Mouse (Mus musculus) stomach, embryonic 16.5 days (tissue): ENCODE measurements around the gene Cgnl1. TPM values are rescaled to one million over a fixed set of nuclear protein-coding genes. Genes with fewer than 3 reads are reported as not detected.

Experiments
- ATAC-seq: fragments of 200-750 bp; cut with Nextera tagmentation; 2 replicates; pipeline ENCODE4 v1.8.0; 2017; ENCODE audit warnings: moderate number of reproducible peaks, moderate TSS enrichment; ENCODE audit not compliant: insufficient read depth, low FRiP score
- H3K27ac ChIP-seq: fragments of 300-500 bp; sonication (generic); 2 replicates; pipeline ENCODE4 v1.5.1; 2014; ENCODE audit warnings: low read length
- H3K27me3 ChIP-seq: fragments of 300-500 bp; sonication (generic); 2 replicates; pipeline ENCODE4 v1.6.1; 2014; ENCODE audit warnings: low read length, control low read depth, mixed read lengths; ENCODE audit not compliant: control insufficient read depth, insufficient read depth
- H3K36me3 ChIP-seq: fragments of 300-500 bp; sonication (generic); 2 replicates; pipeline ENCODE4 v1.6.1; 2014; ENCODE audit warnings: low read length; ENCODE audit not compliant: control insufficient read depth, insufficient read depth
- H3K4me1 ChIP-seq: fragments of 300-500 bp; sonication (generic); 2 replicates; pipeline ENCODE4 v1.6.1; 2014; ENCODE audit warnings: low read length, control low read depth, mixed read lengths; ENCODE audit not compliant: control insufficient read depth, insufficient read depth
- H3K4me2 ChIP-seq: fragments of 300-500 bp; sonication (generic); 2 replicates; pipeline ENCODE4 v1.6.1; 2014; ENCODE audit warnings: low read depth, low read length, mixed read lengths
- H3K4me3 ChIP-seq: fragments of 300-500 bp; sonication (generic); replicated peaks from 2 replicates; pipeline ENCODE4 v1.5.1; 2014; ENCODE audit warnings: mild to moderate bottlenecking, low read length
- H3K9ac ChIP-seq: fragments of 300-500 bp; sonication (generic); 2 replicates; pipeline ENCODE4 v1.6.1; 2014; ENCODE audit warnings: low read length
- H3K9me3 ChIP-seq: fragments of 300-500 bp; sonication (generic); replicated peaks from 2 replicates; pipeline ENCODE4 v1.6.1; 2016; ENCODE audit warnings: low read length, control low read depth; ENCODE audit not compliant: control insufficient read depth
- WGBS: fragments of 180-500 bp; shearing (Covaris S2); extraction: QIAGEN DNeasy Blood & Tissue Kit; methylation state at CpG from one replicate; pipeline ENCODE4 v1.1.7; 2014; 5-methylcytosine and 5-hydroxymethylcytosine counted together
- polyA plus RNA-seq: library from polyadenylated mRNA; unstranded; fragments of >200 nt; fragmentation: Nextera tagmentation; extraction: Ambion mirVana; gene quantifications from 2 replicates; pipeline ENCODE4 v1.2.1, GENCODE M21; 2015

Gene Cgnl1
- polyA plus RNA-seq, 1 experiment from 2014 or later = 9.4 TPM

DNA sequence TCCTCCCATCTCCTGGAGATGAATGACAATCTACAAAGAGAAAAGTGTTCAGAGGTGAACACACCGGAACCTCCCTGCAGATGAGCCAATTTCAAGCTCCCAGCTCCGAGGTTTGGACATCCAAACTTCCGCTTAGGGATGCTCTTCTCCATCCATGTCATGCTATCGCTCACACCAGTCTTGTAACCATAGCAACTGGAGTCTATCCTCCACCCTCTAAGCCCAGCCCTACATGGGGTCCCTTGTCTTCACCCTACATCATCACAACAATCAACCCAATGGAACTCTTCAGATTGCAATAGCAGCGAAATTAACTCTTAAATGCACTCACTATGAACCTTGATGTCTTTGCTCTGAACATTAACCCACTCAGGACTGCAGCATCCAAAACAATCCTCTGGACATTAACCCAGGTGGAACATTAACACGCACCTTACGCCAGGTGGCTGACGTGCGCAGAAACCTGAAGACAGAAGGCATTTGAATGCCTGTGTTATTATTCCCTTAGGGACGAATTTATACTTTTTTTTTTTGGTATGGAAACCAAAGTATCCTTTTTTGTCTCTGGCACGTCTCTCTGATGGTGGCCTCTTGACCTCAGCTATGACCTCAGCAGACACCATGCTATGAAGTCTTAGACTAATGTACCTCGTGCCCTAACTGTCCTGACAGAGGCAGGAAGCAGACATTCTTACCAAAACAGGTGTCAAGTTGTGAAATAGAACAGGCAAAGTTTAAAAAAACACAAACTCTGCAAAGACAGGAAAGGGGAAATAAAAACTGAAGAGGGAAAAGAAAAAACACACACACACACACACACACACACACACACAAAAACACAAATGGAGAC lies 33.1 kb downstream of the Cgnl1 start:
- no peaks in the 10 kb centered on the region for H3K36me3 ChIP-seq
- no peak overlapping the region for H3K4me3 ChIP-seq
- H3K4me2 ChIP-seq = no peak overlapping the region
- no peaks in the 10 kb centered on the region for H3K9me3 ChIP-seq
- no peak overlapping the region for H3K9ac ChIP-seq
- 0 out of 2 replicates have a peak, but pooled peaks have one; percentile 22 for ATAC-seq
- H3K4me1 ChIP-seq = peaks cover 11% of the 10 kb centered on the region
- WGBS = 52% methylated on average over 12 of the region's 12 CpGs
- no peaks in the 10 kb centered on the region for H3K27me3 ChIP-seq
- 0 out of 2 replicates have a peak overlapping the region, but pooled peaks have one; percentile 6 for H3K27ac ChIP-seq

DNA sequence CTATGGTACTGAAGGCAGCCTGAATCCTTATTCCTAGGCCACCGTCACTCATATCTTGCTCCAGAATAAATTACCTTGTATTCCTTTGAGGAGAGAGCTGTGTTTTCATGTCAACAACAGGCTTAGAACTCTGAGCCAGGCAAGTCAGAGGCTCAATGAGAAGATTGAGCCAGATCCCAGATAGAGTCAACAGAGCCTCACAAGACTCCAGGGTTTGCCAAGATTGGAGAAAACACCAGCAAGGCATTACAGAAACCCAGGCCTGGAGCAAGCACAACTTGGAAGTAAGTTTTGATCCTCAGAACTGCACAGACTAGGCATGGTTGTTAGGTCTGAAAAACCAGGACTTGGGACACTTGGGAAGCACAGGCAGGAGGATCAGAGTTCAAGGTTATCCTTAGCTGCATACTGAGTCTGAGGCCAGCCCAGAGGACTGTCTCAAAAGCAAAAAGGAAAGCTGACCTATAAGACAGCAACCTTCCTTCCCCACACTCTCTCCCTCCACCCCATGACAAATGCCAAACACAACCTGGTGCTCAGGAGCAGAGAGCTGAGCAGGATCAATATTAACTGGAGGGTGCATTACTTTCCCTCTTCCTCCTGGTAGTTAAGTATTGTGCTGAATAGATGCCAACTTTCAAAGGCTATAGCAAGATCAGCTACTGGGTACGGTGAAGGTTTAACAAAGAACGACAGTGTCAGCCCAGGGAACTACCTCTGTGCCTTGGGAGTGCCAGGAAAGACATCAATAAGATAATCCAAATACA lies 34.0 kb downstream of the Cgnl1 start:
- Histone ChIP-seq H3K4me3 (no peak overlapping the region), H3K9ac (no peak overlapping the region), H3K27me3 (no peaks in the 10 kb centered on the region), H3K4me2 (no peak overlapping the region), H3K36me3 (no peaks in the 10 kb centered on the region), H3K9me3 (no peaks in the 10 kb centered on the region), H3K4me1 (peaks cover 11% of the 10 kb centered on the region), H3K27ac (0 out of 2 replicates have a peak overlapping the region, but pooled peaks have one; percentile 6)
- 38% methylated on average over 3 of the region's 3 CpGs for WGBS
- no peak for ATAC-seq

DNA sequence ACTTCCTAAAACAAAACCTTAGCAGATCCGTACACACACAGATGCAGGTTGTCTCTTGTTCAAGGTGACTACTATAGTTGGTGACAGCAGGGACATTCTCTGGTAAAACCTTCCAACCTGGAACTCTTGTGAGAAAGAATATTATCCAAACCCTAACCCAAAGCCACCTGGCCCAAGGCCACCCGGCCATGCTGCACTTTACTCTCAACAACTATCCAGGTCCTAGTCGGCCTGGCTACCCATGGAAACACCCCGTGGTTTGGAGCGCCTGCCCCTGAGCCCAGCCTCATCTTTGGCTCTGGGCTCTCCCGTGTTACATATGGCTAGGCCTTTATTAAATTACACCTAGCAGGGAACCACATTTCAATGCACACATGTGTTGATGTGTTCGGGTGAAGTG lies 35.5 kb downstream of the Cgnl1 start:
- no peak for ATAC-seq
- Histone ChIP-seq H3K9ac (no peak overlapping the region), H3K4me1 (peaks cover 11% of the 10 kb centered on the region), H3K27ac (no peak overlapping the region), H3K27me3 (no peaks in the 10 kb centered on the region), H3K9me3 (no peaks in the 10 kb centered on the region), H3K36me3 (no peaks in the 10 kb centered on the region), H3K4me2 (no peak overlapping the region), H3K4me3 (no peak overlapping the region)
- WGBS = 85% methylated on average over 7 of the region's 7 CpGs

DNA sequence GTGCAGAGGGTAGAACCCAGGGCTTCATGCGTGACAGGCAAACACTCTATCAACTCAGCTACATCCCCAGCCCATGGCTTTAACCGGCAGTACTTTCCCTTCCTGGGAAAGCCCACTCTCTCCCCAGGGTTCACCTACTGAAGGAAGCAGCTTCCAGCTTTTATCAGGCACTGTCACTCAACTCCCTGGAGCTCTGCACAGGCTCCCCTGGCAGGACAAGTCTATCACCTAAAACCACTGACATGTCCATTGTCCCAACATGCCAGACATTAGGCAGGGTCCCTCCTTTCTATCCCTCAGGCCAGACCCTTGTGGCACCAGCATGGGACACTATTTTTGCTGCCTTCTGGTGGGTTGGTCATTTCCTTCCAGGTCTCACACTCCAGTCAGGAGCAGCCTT lies 37.8 kb downstream of the Cgnl1 start:
- WGBS = 65% methylated on average over 2 of the region's 2 CpGs
- no peak overlapping the region for H3K4me3 ChIP-seq

DNA sequence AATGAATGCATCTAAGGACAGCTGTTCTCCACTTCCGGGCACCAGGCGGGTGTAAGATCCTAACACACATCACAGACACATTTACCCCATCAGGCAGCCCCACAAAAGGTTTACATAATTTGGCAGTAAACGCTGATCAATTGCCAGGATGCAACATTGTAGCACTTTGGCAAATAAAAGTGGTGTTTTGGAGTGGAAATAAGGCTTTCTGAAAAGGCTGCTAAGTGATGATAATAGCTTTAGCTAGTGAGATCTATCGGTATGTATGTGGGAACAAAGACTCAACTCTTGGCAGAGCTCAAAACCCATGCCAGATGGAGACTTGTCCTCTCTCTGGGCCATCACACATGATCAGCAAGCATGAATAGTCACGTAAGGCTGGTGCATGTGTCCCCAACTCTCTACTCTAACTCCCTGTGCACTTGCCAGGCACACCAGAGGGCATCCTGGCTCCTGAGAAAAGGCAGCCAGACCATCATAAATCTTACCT lies 42.5 kb downstream of the Cgnl1 start:
- no peak overlapping the region for H3K27ac ChIP-seq
- 59% methylated on average over 5 of the region's 5 CpGs for WGBS
- H3K4me3 ChIP-seq = no peak overlapping the region
- no peaks in the 10 kb centered on the region for H3K27me3 ChIP-seq
- H3K4me1 ChIP-seq = no peaks in the 10 kb centered on the region
- ATAC-seq = no peak
- no peak overlapping the region for H3K9ac ChIP-seq
- H3K36me3 ChIP-seq = no peaks in the 10 kb centered on the region; the same call in 1 of the 2 replicates
- no peak overlapping the region for H3K4me2 ChIP-seq
- H3K9me3 ChIP-seq = no peaks in the 10 kb centered on the region

More for the DNA sequence above, 37.8 kb downstream of the Cgnl1 start:
- Histone ChIP-seq H3K9ac (no peak overlapping the region), H3K4me1 (peaks cover 11% of the 10 kb centered on the region), H3K9me3 (no peaks in the 10 kb centered on the region), H3K27ac (no peak overlapping the region), H3K27me3 (no peaks in the 10 kb centered on the region), H3K36me3 (no peaks in the 10 kb centered on the region), H3K4me2 (no peak overlapping the region)
- ATAC-seq = no peak

DNA sequence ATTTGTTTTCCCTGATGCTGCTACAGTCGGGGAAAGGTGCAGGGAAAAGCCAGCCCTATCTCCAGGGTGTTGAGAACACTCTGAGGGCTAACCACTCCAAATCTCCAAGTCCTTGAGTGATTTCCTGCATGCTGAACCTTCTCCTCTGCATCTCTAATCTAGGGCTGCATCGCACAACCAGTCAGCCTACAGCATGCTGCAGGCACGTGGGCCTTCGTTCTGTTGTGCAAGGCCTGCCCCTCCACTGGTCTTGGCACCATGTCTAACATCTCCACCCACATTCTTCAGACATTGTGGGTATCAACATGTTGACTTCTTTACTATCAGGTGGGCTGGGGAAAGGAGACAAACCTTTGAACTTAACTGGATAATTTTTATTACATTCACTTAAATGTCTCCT lies 44.2 kb downstream of the Cgnl1 start:
- Histone ChIP-seq H3K4me1 (no peaks in the 10 kb centered on the region), H3K9ac (no peak overlapping the region)
- WGBS = 80% methylated on average over 4 of the region's 4 CpGs

DNA sequence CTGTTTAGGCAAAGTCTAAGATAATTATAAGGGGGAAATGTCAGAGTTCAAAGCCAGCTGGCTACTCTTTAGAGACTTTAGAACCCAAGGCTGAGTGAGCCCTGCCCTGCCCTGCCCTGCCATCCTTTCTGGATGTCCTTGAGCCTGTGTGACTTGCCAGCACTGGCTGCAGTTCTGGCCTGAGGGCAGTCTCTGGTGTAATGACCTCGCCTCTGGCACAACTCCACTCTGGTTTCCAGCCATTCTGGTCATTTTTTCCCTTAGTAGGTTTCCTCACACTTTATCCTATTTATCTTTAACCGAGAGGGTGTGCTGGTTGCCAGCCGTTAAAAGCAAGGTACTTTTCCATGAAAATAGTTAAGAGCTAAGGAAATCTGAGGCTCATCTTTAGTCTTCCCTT lies 45.3 kb downstream of the Cgnl1 start:
- ATAC-seq = no peak
- WGBS = 75% methylated on average over 3 of the region's 3 CpGs

More for the DNA sequence above, 44.2 kb downstream of the Cgnl1 start:
- no peaks in the 10 kb centered on the region; the same call in 1 of the 2 replicates for H3K36me3 ChIP-seq
- no peak overlapping the region for H3K4me2 ChIP-seq
- H3K9me3 ChIP-seq = no peaks in the 10 kb centered on the region
- ATAC-seq = no peak
- no peak overlapping the region for H3K27ac ChIP-seq
- H3K27me3 ChIP-seq = no peaks in the 10 kb centered on the region
- H3K4me3 ChIP-seq = no peak overlapping the region

DNA sequence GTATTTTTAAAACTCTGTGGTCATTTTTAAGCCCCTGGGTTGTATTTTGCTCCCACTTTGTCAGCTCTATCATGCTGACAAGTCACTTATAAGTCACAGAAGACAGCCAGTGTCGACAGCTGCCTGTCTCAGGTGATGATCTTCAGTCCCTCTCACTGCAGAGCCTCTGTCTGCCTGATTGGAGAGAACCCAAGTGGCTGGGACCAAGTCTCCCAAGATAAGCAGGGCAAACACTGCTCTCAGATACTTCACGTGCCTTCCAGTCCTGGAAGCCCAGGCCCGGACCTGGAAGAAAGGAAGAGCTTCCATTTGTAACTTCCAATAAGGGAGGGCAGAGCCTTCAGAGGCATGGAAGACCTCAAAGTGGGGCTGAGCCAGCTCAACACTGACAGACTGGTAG lies 49.0 kb downstream of the Cgnl1 start:
- Histone ChIP-seq H3K36me3 (no peaks in the 10 kb centered on the region; the same call in 1 of the 2 replicates), H3K9me3 (no peaks in the 10 kb centered on the region), H3K4me3 (no peak overlapping the region), H3K9ac (no peak overlapping the region), H3K27me3 (no peaks in the 10 kb centered on the region), H3K4me2 (no peak overlapping the region), H3K4me1 (no peaks in the 10 kb centered on the region), H3K27ac (no peak overlapping the region)
- no peak for ATAC-seq
- 50% methylated on average over 3 of the region's 3 CpGs for WGBS

More for the DNA sequence above, 45.3 kb downstream of the Cgnl1 start:
- Histone ChIP-seq H3K9ac (no peak overlapping the region), H3K36me3 (no peaks in the 10 kb centered on the region; the same call in 1 of the 2 replicates), H3K27me3 (no peaks in the 10 kb centered on the region), H3K27ac (no peak overlapping the region), H3K9me3 (no peaks in the 10 kb centered on the region), H3K4me2 (no peak overlapping the region), H3K4me3 (no peak overlapping the region), H3K4me1 (no peaks in the 10 kb centered on the region)

DNA sequence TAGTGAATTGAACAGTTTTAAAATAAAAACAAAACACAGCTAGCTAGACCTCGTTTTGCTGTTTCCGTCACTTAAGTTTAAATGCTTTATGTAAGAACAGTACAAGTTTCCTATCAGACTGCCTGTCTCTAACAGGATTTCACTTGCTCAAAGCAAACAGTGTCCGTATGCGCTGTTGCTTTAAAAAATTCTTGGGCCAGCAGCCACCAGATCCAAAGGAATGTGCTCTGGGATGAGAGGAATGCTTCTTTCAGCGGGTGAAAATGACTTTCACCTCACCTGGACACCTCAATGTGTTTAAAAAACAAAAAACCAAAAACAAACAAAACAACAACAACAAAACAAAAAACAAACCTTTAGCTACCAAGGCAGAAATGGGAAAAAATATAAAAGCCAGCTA lies 54.4 kb downstream of the Cgnl1 start:
- no peak overlapping the region for H3K27ac ChIP-seq
- no peak for ATAC-seq
- no peak overlapping the region for H3K9ac ChIP-seq
- no peak overlapping the region for H3K4me2 ChIP-seq
- H3K4me1 ChIP-seq = no peaks in the 10 kb centered on the region
- H3K36me3 ChIP-seq = peaks cover 6% of the 10 kb centered on the region; the same call in 1 of the 2 replicates
- no peaks in the 10 kb centered on the region for H3K27me3 ChIP-seq
- WGBS = 38% methylated on average over 5 of the region's 5 CpGs
- no peak overlapping the region for H3K4me3 ChIP-seq
- H3K9me3 ChIP-seq = no peaks in the 10 kb centered on the region
